Mouse (Mus musculus) liver, embryonic 14 days (tissue): ENCODE results near the gene Gm5797. TPM values are rescaled to one million over a fixed set of nuclear protein-coding genes. Genes with fewer than 3 reads are reported as not detected.

Experiments used
- polyA plus RNA-seq: library from polyadenylated mRNA; depleted of rRNA; stranded (reverse); fragments of >200 nt; gene quantifications from 2 replicates; pipeline ENCODE4 v1.2.3, GENCODE M21; 2012; rRNA removed

Gm5797 gene
- polyA plus RNA-seq, result not detected in 2 replicates

DNA sequence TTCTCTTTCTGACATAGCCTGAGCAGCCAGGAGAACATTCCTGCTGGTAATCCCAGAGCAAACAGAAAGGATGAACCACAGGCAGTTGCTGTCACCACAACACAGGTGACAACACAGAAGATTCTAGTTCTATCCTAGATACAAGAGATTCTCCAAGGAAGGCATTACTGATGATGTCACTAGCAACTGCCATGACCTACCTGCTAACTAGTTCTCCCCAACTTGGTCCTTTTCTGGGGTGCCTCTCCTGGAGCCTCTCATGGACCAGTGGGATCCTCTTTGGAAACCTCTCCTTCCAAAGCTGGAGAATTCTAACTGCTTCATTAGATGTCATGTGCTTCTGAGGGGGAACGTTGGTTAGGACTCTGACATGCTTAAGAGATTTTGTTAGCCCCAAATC lies at the start of gene Gm5797:
Gm5797 (minus strand) TSS at position 101 of the 400 bp plus-strand sequence.

DNA sequence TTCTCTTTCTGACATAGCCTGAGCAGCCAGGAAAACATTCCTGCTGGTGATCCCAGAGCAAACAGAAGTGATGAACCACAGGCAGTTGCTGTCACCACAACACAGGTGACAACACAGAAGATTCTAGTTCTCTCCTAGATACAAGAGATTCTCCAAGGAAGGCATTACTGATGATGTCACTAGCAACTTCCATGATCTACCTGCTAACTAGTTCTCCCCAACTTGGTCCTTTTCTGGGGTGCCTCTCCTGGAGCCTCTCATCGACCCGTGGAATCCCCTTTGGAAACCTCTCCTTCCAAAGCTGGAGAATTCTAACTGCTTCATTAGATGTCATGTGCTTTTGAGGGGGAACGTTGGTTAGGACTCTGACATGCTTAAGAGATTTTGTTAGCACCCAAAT lies 32.8 kb upstream of the Gm5797 start, which contains the start of gene Gm8374:
Gm8374 (minus strand) TSS at position 101 of the 400 bp plus-strand sequence.

DNA sequence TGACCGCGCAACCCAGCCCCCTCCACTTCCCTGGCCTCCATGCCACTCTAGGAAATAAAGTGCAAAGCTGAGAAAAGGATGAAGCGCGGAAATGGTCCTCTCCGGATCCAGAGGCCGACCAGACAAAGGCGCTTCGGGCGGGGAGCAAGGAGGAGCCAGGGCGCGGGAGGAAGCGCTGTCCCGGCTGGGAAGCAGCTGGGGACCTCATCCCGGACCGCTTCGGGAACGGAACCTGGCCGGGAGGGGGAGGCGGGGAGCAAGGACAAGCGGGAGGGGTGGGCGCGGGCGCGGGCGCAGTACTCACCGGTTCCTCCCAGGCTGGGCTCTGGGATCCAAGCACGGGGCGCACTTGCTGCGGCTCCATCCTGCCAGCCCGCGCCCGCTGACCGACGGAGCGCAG lies 17.5 kb downstream of the Gm5797 start, which contains the start of gene Gm3739:
Gm3739 (minus strand) TSS at position 389 of the 400 bp plus-strand sequence.

Other genes starting within 250 kb of the Gm5797 start
- 0.02 and 0.09 TPM in 2 replicates for gene Gm3696, start 231.8 kb downstream of the Gm5797 start, polyA plus RNA-seq
- gene Gm6676, start 207.0 kb downstream of the Gm5797 start, polyA plus RNA-seq, result not detected in 2 replicates
- gene Gm3512, start 157.9 kb downstream of the Gm5797 start, polyA plus RNA-seq, result 0.10 and 0.15 TPM in 2 replicates
- gene Gm16434, start 137.9 kb downstream of the Gm5797 start, polyA plus RNA-seq, result not detected in 2 replicates
- not detected in 2 replicates for gene Gm3727, start 67.7 kb downstream of the Gm5797 start, polyA plus RNA-seq
- gene Gm3739, start 17.3 kb downstream of the Gm5797 start, polyA plus RNA-seq, result 0.02 and 0.05 TPM in 2 replicates
- not detected in 2 replicates for gene Gm8374, start 32.7 kb upstream of the Gm5797 start, polyA plus RNA-seq
- gene Gm3755, start 118.5 kb upstream of the Gm5797 start, polyA plus RNA-seq, result not detected in 2 replicates
- gene Gm3752, start 151.4 kb upstream of the Gm5797 start, polyA plus RNA-seq, result 0.03 TPM in 1 of 2 replicates, not detected in the other
- 0.02 TPM in 2 replicates for gene Gm3558, start 236.2 kb upstream of the Gm5797 start, polyA plus RNA-seq